20 mouse cellular contexts compared by ENCODE assay signal in the genomic region with DNA sequence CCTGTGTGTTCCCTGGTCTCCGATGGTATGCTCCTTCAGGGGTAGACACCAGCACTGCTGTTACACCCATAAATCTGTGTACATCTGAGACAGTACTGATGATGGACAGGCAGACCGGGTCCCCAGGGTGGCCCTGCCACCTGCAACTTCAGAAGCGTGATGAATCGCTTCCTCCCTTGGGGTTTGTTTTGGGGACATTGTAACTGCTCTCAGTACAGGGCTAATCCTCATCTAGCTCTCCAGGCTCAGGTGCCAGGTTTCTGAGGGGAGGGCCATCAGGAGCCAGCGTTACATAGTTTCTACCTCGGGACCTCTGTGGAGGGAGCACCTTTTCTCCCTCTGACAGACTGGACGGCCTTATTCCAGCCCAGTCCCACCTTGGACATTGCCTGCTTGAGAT. TPM values are rescaled to one million over a fixed set of nuclear protein-coding genes. Genes with fewer than 3 reads are reported as not detected.
"Had no signal": no experiment of that assay in that cellular context is flagged by ENCODE, and none has a peak within 500 bp of the region (broad histone marks: within the 10 kb centered on the region; RNA-seq: fewer than 3 reads in every experiment).

No protein-coding gene starts in this region.

- H3K9ac ChIP-seq: kidney, embryonic 15.5 days; limb, embryonic 12.5 days; limb, embryonic 15.5 days; liver, embryonic 14.5 days; liver, postnatal 0 days; lung, embryonic 14.5 days; midbrain, embryonic 12.5 days; midbrain, embryonic 15.5 days had no signal

- ATAC-seq: liver, postnatal 0 days; lung, postnatal 0 days; midbrain, embryonic 15.5 days had no signal

- H3K9me3 ChIP-seq: kidney, embryonic 15.5 days; limb, embryonic 12.5 days; limb, embryonic 15.5 days; midbrain, embryonic 12.5 days; midbrain, embryonic 15.5 days had no signal

- H3K4me2 ChIP-seq: kidney, embryonic 15.5 days; limb, embryonic 12.5 days; limb, embryonic 15.5 days; liver, embryonic 11.5 days; lung, embryonic 14.5 days; midbrain, embryonic 12.5 days; midbrain, embryonic 15.5 days had no signal

- H3K27ac ChIP-seq: kidney, embryonic 15.5 days; left cerebral cortex, adult 2 months; limb, embryonic 12.5 days; limb, embryonic 15.5 days; liver, embryonic 14.5 days; macrophage; midbrain, embryonic 12.5 days; midbrain, embryonic 15.5 days had no signal

- H3K36me3 ChIP-seq: kidney, embryonic 15.5 days; limb, embryonic 12.5 days; limb, embryonic 15.5 days; midbrain, embryonic 12.5 days; midbrain, embryonic 15.5 days had no signal

- H3K4me1 ChIP-seq: midbrain, embryonic 15.5 days had no signal

- H3K27me3 ChIP-seq: kidney, embryonic 15.5 days; limb, embryonic 12.5 days; limb, embryonic 15.5 days; midbrain, embryonic 12.5 days; midbrain, embryonic 15.5 days had no signal

- H3K4me3 ChIP-seq: kidney, embryonic 15.5 days; left cerebral cortex, adult 2 months; limb, embryonic 12.5 days; limb, embryonic 15.5 days; midbrain, embryonic 12.5 days; midbrain, embryonic 15.5 days had no signal

- DNase-seq: kidney, adult 11 months; kidney, adult 8-10 months; kidney, postnatal 36 days; layer of hippocampus, postnatal 36 days; left cerebral cortex, postnatal 4 days; liver, postnatal 0 days; lung, embryonic 14.5 days; thymus, postnatal 14 days; thymus, postnatal 4 days had no signal

RNA-seq across cellular contexts. Expression of a gene that starts 36.1 kb away (rescaled TPM):
- total RNA-seq: megakaryocyte, adult 5-6 weeks had no signal
